ENCODE assay signal across 14 mouse cellular contexts in the genomic region with DNA sequence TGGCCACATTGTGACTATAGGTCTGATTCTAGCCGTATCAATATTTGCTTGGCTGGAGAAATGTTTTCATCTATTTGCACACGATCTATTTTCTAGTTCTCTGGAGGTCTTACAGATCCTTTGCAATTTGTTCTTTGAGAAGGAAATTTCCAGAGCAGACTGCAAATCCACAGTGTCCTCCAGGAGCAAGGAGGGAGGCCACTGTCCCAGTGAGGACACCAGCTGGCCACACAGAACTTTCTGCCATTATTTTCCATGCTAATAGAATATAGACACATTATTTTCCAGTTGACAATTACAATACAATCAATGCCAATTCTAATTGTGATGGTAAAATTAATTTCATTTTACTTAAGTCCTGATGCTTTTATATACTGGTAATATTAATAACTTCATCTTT.
DNase-seq lines count a peak whose midpoint lies in the region; ATAC-seq lines count a peak whose summit lies in the region.
"Had no signal": no experiment of that assay in that cellular context is flagged by ENCODE, and none has a peak within 500 bp of the region (broad histone marks: within the 10 kb centered on the region; RNA-seq: fewer than 3 reads in every experiment).

No protein-coding gene starts in this region.

- ATAC-seq in frontal cortex, adult (ENCODE audit: low TSS enrichment) = no peak
- ATAC-seq: forebrain, postnatal 0 days; hindbrain, embryonic 16.5 days had no signal

- intact Hi-C loops in left cerebral cortex, postnatal 4 days (cut with DNase I) = no loop called here
- intact Hi-C loops in heart, postnatal 10 days (cut with DNase I) = no loop called here

- peak; percentile 20 for DNase-seq in left cerebral cortex, postnatal 4 days
- no peak for DNase-seq in left cerebral cortex, adult 8-10 months (ENCODE audit: low spot score in 2 of 2)
- DNase-seq in cerebellum, adult 8-10 months = peak; percentile 69
- peak; percentile 51 to 73 for DNase-seq in cerebellum, postnatal 14 days
- no peak for DNase-seq in heart, postnatal 10 days
- DNase-seq in thymus, postnatal 10 days (ENCODE audit: low spot score in 2 of 2) = no peak
- DNase-seq: adrenal gland, postnatal 10 days; forebrain, postnatal 0 days; gastrocnemius, adult 2 months; gastrocnemius, postnatal 25 days; heart, postnatal 4 days; kidney, adult 2 months had no signal

Comparison
In these comparisons a context has a peak if more than half of its experiments do, and no peak if none do; other contexts are left out.
1. DNase-seq: peak in left cerebral cortex, postnatal 4 days (single experiment), cerebellum, adult 8-10 months (single experiment) and cerebellum, postnatal 14 days (2 of 2); none in left cerebral cortex, adult 8-10 months (0 of 2), heart, postnatal 10 days (0 of 2) and thymus, postnatal 10 days (0 of 2).